Mouse (Mus musculus) cerebellum, postnatal 14 days (tissue): ENCODE measurements around the gene Cpvl.

Experiments used
- DNase-seq, 2 experiments: peaks; one replicate each; pipeline ENCODE4 v3.0.0; 2021; ENCODE audit warnings: mixed read lengths in 2 of 2

Gene Cpvl

GRCm38 (mm10) chr6:53881623-53882022, 96.8 kb downstream of the Cpvl start:
- DNase-seq, result no peak

GRCm38 (mm10) chr6:53881235-53881606, 97.2 kb downstream of the Cpvl start:
- DNase-seq, result no peak

- peak; percentile 46 to 57 for DNase-seq
These were observed 97.8 kb downstream of the Cpvl start for GRCm38 (mm10) chr6:53880530-53881234.

GRCm38 (mm10) chr6:53879567-53879966, 98.9 kb downstream of the Cpvl start:
- no peak for DNase-seq

- no peak for DNase-seq
These were observed 103.5 kb downstream of the Cpvl start for GRCm38 (mm10) chr6:53874881-53875429.

- no peak for DNase-seq
These were observed 106.6 kb downstream of the Cpvl start for GRCm38 (mm10) chr6:53871903-53872302.

- DNase-seq, result no peak
These were observed 115.5 kb downstream of the Cpvl start for GRCm38 (mm10) chr6:53863011-53863410.

GRCm38 (mm10) chr6:53859106-53859505, 119.4 kb downstream of the Cpvl start:
- no peak for DNase-seq

- DNase-seq, result peak; percentile 35 to 61
These were observed 120.6 kb downstream of the Cpvl start for GRCm38 (mm10) chr6:53857822-53858221.

GRCm38 (mm10) chr6:53856775-53857174, 121.7 kb downstream of the Cpvl start:
- DNase-seq, result no peak

GRCm38 (mm10) chr6:53854971-53855856, 123.3 kb downstream of the Cpvl start:
- DNase-seq, result peak in 1 of 2 experiments; percentile 35

GRCm38 (mm10) chr6:53854226-53854625, 124.2 kb downstream of the Cpvl start:
- DNase-seq, result no peak

- no peak for DNase-seq
These were observed 124.9 kb downstream of the Cpvl start for GRCm38 (mm10) chr6:53853546-53853945.

GRCm38 (mm10) chr6:53844626-53845025, 133.8 kb downstream of the Cpvl start:
- no peak for DNase-seq

- DNase-seq, result peak; percentile 61 to 69
These were observed 153.3 kb downstream of the Cpvl start for GRCm38 (mm10) chr6:53825213-53825612.
